Mouse (Mus musculus) heart, adult 9 months (tissue): ENCODE results near the gene Saa4.
"Not testable (repeated sequence)": the region's sequence is repeated elsewhere in the genome, so short reads cannot be mapped to it uniquely, and the experiment has no call there.

Experiments
- DNase-seq, 2 experiments: peaks; one replicate each; pipeline ENCODE4 v3.0.0; 2022; ENCODE audit warnings: low spot score in 2 of 2

Saa4 gene

DNA sequence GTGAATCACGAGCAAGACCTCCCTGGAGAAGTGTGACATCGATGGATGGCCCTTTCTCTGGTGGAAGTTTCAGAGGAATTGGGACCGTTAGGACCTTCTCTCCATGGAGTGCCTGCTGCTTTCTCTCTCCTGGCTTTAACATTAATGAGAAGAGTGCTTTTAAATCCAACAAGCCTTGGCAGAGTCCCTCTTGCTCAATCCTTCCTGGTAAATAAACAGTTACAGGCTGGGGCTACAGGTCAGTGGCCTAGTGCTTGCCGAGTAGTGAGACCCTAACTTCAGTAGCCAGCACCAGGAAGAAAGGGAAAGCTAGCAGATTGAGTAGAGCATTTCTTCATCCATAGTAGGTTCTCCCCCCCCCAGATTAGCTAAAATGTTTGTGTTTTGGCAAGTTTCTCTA lies at the start of gene Saa4:
Gene Saa4 (minus strand): TSS at position 146 of the 400 bp plus-strand sequence.
- no peak for DNase-seq

DNA sequence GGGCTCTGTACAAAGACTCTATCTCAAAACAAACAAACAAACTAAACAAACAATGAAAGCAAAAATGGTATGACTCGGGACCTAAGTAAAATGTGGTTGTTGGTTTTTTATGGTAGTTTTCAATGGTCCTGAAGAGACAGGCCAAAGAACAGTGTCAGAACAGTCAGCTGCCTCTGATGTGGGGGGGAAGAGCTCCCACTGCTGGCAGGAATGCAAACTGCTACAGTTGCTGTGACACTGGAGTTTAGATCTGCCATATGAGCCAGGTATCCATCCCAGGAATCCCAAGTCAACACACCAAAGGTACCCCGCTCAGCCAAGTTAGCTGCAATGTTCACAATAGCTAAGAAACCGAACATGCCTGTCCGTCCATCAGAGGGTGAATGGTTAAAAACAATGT lies 38.3 kb upstream of the Saa4 start:
- DNase-seq, result peak in 1 of 2 experiments; percentile 17

DNA sequence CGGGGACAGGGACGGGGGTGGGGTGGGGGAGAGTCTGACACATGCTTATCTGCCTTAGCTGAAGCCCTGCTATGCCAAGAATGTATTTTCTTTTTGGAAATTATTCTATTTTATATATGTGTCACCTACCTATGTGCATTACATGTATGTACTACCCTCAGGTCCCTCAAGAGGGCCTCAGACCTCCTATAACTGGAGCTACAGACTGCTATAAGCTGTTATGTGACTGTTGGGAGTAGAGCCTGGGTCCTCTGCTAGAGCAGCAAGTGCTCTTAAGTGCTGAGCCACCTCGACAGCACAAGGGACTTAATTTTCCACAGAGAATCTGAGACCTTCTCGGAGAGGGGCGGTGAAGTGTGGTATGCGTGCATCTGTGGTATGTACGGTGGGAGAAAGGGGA lies 36.0 kb upstream of the Saa4 start:
- no peak for DNase-seq

DNA sequence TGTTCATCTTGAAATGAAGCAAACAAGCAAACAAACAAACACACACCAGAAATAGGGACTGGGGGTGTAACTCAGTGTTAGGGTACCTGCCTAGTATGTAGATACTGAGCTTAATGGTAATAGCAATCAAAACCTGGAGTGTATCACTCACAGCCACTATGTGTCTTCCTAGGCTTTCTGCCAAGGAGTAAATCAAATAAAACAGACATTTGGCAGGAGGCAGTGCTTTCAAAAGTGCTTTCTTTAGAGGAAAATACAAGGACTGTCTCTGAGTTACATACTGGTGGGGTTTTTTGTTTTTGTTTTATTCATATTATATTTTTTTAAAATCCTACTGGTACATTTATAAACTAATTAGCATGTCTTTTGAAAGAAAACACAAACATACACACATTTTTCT lies 35.0 kb upstream of the Saa4 start:
- DNase-seq, result no peak

DNA sequence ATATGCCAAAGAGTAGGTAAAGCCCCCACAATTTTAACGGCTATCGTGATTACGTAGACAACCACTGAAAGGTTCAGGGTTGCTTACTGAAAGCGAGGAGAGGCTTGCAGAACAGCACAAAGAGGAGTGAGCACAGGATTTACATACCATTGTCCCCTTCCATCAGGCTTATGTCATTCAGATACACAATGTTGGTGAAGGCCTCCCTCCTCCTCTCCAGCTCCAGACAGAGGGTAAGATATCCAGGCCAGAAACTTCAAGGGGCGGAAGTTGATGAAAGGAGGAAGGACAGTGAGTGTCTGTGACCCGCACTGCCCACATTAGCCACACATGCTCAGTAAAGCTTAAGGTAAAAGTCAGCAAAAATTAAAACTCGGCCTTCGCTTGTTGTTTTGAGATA lies 32.3 kb upstream of the Saa4 start:
- no peak for DNase-seq

DNA sequence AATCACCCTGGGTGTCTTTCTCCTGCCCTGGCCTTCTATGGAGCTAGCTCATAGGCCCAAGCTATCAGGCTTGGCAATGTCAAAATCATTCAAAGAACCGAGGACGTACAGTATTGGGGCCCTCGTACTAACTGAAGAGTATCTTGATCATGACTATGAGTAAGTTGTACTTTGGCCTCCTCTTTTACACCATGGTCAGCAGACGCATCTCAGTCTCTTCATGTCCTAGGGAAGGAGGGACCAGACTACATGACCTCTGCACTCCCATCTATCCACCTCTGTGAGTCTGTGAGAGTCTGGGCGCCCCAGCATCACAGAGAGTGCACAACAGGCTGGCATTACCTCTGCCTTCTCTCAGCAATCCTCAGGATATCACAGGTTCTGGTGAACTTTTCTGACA lies 30.2 kb upstream of the Saa4 start:
- DNase-seq, result no peak

DNA sequence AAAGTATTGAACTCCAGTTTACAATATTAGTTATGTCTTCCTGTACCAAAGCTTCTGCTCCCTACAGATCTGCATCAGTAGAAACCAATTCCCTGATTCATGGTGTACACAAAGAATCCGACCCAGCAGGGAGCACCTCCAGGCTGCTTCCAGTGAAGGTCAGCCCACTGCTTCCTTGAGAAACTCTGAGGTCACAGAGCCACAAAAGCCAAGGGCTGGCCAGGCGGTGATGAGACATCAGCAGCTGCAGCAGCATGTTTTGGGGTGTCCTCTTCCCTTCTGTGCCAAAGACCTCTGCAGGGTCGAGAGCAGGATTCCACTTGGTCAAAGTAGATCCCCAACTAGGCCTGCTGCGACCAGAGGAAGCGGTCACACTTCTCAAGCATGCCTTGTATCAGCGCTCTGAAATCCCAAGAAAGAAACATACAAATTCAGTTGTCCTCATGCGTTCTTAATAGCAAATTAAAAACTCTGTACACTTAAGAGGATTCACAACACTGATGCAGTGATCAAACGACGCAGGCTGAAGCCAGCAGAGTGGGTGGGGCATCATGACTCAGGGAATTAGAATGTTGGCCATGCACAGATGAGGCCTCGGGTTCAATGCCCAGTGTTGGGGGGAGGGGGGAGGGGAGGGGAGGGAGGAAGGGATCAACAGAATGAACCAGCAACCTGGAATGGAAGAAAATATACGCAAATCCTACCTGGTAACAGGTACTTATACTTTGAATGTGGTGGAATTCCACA lies 28.8 kb upstream of the Saa4 start:
- no peak for DNase-seq

DNA sequence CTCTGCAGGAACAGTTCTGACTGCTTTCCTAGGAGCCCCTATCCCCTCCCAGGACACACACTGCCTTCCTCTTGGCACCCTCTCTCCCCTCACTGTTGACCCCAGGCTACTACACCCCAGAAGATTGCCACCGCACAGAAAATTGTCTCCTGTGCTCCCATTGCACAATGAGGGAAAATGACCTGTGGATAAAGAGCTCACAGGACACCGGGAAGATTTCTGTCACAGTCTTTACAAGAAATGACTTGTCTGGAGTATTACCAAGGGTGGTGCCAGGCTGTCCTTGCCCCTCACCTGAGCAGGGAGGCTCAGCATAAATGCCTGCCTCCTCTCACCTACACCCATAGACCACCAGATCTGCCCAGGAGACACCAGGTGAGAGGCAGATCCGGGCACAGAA lies 19.1 kb upstream of the Saa4 start, which contains the start of gene Saa2:
Gene Saa2 (plus strand): TSS at position 301 of the 400 bp plus-strand sequence.
- no peak for DNase-seq

DNA sequence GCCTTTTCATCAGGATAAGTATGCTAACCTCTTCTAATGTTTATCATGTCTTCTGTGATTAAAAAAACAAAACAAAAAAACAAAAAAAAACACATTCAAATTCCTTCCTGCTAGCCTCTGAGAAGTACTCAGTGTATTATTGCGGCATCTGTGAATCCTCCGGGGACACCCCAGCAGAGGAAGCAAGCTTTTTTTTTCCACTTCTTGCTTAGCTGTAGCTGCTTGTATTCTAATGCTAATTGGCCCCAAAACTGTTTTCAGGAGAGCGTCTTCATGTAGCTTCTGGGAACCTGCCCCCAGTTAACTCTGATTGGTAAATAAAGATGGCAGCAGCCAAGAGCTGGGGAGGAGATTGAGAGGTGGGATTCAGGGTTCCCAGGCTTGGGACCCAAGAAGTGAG lies 16.1 kb upstream of the Saa4 start:
- DNase-seq, result peak in 1 of 2 experiments; percentile 12

DNA sequence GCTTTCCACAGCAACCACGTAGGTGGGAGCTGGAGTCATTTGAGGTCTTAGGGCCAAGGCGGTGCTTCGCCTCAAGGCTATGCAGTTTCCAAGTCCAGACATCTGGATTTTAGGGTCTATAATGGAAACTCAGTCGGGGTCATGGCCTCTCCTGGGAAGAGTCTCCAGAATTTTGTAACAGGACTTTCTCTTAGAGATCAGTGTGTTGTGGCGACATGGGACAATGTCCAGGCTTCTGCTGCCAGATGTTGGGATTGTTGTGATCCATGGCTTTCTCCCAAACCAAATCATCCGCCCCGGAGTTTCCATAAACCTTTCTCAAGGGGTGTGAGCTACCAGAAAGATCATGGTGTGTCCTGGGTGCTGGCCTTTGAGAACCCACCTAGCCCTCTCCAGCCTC lies 14.0 kb upstream of the Saa4 start:
- peak; percentile 48 to 51 for DNase-seq

DNA sequence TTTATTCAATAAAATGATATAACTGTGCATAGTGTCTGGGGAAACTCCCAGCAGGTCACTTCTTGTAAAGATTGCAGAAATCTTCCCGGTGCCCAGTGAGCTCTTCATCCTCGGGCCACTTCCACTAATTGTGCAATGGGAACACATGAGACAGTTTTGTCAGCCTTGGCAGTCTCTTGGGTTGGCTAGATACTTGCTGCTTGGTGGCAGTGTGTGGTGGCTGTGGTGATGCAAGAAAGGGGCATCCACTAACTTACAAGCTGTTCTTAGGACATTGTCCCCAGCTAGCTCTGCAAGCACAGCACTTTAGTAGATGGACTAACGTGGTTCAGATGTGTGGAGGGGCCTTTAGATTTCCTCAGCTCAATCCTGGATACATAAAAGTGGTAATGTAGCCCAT lies 13.4 kb upstream of the Saa4 start:
- no peak for DNase-seq

DNA sequence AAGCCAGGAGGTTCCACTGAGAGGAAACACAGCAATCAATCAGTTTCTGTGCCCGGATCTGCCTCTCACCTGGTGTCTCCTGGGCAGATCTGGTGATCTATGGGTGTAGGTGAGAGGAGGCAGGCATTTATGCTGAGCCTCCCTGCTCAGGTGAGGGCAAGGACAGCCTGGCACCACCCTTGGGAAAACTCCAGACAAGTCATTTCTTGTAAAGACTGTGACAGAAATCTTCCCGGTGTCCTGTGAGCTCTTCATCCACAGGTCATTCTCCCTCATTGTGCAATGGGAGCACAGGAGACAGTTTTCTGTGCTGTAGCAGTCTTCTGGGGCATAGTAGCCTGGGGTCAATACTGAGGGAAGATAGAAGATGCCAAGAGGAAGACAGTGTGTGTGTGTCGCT lies 10.5 kb upstream of the Saa4 start, which contains the start of gene Saa1:
Gene Saa1 (minus strand): TSS at position 101 of the 400 bp plus-strand sequence.
- not testable (repeated sequence) for DNase-seq

DNA sequence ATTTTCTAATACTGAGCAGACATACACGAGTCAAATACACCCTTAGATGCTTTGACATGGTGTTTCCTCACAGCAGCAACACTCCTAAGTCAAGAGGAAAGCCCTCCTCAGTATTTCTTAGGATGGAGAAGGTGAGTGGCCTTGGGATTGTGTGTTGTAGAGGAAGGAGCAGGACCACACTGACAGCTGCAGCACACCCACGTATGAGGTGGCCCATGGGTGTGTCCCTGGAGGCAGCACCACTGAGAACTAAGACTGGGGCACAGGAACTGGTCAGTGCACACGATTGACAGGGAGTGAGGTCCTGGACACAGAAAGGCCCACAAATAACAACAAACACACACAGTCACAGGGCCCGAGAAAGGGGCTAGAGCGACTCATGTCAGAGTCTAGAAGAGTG lies 7.6 kb upstream of the Saa4 start:
- DNase-seq, result not testable (repeated sequence)

DNA sequence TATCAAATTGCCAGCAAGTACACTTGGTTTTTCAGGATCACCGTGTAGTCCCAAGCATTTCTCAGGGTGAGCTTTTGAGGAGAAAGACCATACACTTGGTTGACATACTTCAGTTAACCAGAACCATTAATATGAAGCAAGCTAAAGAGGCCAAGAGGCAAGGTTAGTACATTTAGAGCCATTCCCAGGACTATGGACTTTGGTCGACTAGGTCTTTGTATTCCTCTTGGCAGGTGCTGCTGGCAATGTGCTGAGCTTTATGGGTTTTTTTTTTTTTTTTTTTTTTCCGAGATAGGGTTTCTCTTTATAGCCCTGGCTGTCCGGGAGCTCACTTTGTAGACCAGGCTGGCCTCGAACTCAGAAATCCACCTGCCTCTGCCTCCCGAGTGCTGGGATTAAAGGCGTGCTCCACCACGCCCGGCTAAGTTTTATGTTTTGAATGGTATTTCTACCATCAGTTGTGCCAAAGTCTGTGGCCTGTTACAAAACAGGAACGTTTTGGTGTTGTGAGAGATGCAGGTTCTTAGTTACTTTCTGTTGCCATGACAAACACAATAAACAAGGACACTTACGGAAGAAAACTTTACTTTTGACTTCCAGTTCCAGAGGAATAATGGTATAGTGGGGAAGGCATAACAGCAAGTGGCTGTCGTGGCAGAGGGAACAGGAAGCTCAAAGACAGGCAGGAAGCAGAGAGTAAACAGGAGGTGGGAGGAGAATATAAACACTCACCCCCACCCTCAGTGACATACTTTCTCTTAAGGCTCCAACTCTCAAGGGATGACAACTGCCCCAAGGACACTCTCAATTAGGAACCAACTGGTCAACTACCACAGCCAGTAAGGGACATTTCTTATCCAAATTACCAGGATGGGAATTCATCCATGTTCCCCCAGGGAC lies 6.4 kb upstream of the Saa4 start:
- no peak for DNase-seq

DNA sequence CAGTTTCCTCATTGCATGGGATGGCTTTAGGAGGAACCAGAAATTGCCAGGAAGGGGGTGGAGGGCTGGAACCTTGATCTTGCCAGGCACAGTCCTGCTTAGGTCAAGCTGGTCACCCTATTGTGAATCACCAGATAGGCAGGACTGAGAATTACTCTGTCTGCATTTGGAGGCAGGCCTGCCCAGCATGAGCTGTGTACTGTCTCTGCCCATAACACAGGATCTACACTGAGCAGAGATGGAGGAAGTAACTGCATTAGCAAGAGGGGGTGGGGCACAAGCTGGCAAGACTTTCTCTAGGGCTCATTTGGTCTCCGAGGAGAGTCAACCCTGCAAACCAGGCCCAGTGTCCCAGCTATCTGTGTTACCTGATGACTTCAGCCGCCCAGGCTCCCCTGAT lies 2.6 kb upstream of the Saa4 start:
- no peak for DNase-seq

DNA sequence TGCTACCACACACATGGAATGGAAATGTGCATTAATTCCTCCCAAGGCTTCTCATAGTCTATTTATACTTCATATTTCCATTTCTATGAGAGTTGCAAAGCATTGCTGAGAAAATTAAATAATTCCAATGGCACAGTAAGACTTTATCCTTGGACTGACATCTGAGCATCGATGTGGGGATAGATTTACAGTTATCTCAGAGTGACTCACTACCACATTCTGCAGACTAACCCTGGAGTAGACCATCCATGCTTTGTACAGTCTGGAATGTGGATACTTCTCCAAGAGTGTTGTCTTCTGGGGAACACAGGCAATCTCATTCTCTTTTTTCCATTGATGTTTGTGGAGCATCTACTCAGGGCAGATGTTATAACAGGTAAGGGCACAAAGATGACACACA lies 4.8 kb downstream of the Saa4 start:
- DNase-seq, result no peak

DNA sequence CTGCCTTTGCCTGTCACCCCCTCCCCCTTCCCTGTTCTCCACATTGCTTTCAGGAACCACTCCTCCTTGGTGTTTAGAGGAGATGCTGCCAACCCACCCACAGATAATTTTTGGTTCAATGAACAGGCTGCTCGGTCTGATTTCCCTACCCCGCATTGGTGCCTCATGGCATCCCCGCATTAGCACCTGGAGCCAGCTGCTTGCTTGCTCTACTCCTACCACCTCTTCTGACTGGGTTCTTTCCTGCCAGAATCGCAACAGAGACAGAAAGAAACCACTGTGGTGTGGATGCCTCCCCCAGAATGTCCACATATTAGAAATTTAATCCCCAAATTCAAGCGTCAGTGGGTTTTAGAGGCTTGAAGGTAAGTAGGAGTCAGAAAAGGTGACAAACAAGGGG lies 8.0 kb downstream of the Saa4 start:
- no peak for DNase-seq

DNA sequence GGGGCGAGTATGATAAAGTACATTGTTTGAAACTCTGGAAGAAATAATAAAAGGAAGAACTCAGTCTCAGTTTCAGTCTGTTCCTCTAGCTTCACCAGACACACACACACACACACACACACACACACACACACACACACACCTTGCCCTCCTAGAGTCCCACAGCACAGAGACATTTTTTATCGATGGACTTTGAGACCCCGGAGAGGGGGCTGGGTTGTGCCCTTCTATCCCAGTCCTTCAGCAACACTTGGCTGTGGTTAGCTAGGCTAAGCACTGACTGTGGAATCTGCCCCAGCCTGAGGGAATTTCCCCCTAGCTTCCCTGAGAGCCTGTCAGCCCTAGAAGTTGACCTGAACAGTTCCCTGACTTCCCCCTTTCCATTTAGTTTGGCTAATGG lies 8.6 kb downstream of the Saa4 start:
- DNase-seq, result no peak

DNA sequence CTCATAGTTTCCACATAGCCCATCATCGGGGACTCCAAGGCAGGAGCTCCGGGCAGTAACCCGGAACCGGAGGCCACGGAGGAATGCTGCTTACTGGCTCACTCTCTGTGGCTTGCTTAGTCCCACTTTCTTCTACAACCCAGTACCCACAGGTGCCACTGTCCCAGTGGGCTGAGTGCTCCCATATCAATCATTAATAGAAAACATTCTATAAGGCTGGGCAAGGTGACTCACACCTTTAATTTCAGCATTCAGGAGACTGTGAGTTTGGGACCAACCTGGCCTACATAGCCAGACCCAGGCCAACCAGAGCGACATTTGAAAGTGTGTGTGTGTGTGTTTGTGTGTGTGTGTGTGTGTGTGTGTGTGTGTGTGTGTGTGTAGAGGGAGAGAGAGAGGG lies 9.0 kb downstream of the Saa4 start:
- DNase-seq, result no peak

DNA sequence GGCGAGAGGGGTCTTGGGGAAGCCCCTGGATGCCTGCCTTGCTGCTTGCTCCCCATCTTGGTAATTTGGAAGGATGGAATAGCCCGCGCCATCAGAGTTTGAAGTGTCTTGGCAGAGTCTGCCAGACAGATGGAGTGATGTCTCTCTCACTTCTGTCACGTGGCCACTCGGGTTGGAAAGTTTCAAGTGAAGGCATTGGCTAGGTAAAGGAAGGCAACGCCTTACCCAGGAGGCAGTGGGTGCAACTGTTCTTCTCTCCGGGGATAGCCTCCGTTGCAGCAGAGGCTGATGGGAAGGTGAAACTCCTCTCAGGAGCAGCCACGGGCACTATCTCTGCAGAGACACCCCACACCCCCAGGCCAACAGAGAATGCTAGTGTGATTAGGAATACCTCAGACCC lies 11.9 kb downstream of the Saa4 start:
- DNase-seq, result no peak

DNA sequence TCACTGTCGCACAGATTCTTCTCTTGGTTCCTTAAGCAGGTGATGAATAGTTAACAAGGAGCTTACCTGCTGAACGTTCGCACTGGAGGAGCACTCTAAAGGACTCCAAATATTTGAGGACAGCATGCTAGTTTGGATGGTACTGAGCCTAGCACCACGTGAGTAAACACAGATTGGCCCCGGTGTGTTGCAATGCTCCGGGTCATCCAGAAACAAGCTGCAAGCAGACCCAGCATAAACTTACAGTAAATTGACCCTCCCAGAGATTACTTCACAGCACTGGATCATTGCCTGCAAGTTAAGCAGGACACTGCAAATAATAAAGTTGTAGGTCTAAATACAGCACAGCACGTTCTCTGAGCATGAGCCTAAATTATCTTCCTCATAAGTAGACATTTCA lies 12.9 kb downstream of the Saa4 start:
- peak; percentile 38 to 50 for DNase-seq

DNA sequence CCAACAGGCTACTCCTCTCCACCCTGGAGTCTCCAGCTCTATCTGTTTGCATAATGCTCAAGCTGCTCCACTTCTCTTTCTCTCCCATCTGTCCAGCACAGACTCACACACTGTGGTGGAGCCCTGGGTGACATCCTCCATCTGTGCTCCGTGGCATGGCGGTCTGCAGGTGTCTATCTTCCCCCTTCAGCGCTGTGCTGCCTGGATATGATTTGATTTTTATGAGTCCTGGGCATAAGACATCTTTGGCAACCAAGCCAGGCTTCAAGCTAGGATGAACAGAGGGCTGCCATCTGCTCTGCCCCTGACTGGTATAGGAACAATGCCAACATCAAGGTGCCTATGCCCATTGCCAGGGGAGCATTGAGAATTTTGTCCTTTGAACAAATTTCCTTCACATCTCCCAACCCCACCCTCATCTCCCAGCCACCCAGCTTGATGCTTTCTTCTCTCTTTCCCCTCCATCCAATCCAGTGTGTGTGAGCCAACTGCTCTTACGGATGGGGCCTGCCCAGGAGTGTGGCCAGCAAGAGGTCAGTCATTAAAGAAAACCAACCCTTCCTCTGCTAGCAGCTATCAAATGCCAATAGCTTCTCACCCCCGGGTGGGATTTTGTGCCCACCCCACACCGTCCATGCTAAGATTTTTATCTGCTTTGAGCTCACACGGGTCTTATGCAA lies 13.7 kb downstream of the Saa4 start:
- no peak for DNase-seq
